Mouse (Mus musculus) cortical plate, adult 2 months (tissue): Measurements from ENCODE around the gene Gsk3b.

ENCODE experiments used
- CTCF ChIP-seq: fragments of 200-500 bp; IDR thresholded peaks from 2 replicates; pipeline ENCODE4 v1.5.1; 2011; ENCODE audit warnings: mild to moderate bottlenecking, control low read depth, low read length; ENCODE audit not compliant: insufficient read depth; ENCODE audit errors: extremely low read depth
- POLR2A ChIP-seq: fragments of 200-500 bp; IDR thresholded peaks from 2 replicates; pipeline ENCODE4 v1.6.1; 2011; ENCODE audit warnings: mild to moderate bottlenecking, low read length, control low read depth; ENCODE audit not compliant: insufficient read depth; ENCODE audit errors: extremely low read depth

DNA sequence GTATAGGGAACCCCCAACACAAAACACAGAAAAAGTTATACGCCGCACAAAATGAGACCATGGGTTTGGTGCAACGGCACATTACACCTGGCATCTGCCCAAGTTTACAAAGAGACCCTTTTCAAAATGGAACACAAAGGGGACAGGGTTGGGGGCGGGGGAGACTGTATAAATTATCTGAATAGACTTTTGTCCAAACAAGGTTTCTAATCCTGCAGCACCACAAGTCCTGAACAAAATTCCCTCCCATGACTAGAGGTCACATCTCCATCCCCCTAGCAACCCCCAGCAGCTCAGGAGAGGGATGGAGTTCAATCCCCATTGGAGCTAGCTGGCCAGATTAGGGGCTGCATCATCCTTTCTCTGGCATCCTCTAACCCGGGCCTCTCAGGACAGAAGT lies 183.7 kb downstream of the Gsk3b start:
- no peak for TF ChIP-seq CTCF
- no peak for TF ChIP-seq POLR2A
